Mouse (Mus musculus) fibroblast of lung, adult 2 months (primary cell): Measurements from ENCODE around the gene Usp9x.

Experiments
- DNase-seq: peaks from one replicate; pipeline ENCODE4 v3.0.0-alpha.2; 2011; ENCODE audit warnings: low read depth

Gene Usp9x

GRCm38 (mm10) chrX:13085621-13086020 lies 14.3 kb downstream of the Usp9x start:
- DNase-seq, result no peak

- DNase-seq, result no peak
Observed at GRCm38 (mm10) chrX:13096985-13097384, 25.7 kb downstream of the Usp9x start.

GRCm38 (mm10) chrX:13206514-13206913 lies 135.2 kb downstream of the Usp9x start:
- no peak for DNase-seq

GRCm38 (mm10) chrX:13207512-13208341 lies 136.4 kb downstream of the Usp9x start:
- peak; percentile 74 for DNase-seq

- no peak for DNase-seq
Observed at GRCm38 (mm10) chrX:13208404-13208803, 137.1 kb downstream of the Usp9x start.

- no peak for DNase-seq
Observed at GRCm38 (mm10) chrX:13214275-13214674, 143.0 kb downstream of the Usp9x start.
